Mouse (Mus musculus) urinary bladder, adult 18-20 months (tissue): ENCODE data around the gene Dock1.

Experiments used
- DNase-seq, 2 experiments: peaks; one replicate each; pipeline ENCODE4 v3.0.0; 2022; ENCODE audit warnings: low spot score in 2 of 2, mixed read lengths in 2 of 2

The Dock1 gene

GRCm38 (mm10) chr7:134822006-134822405 is 151.6 kb downstream of the Dock1 start:
- no peak for DNase-seq

- no peak for DNase-seq
Observed at GRCm38 (mm10) chr7:134823891-134824290, 153.4 kb downstream of the Dock1 start.

- no peak for DNase-seq
Observed at GRCm38 (mm10) chr7:134840066-134840465, 169.6 kb downstream of the Dock1 start.

- no peak for DNase-seq
Observed at GRCm38 (mm10) chr7:134842751-134843150, 172.3 kb downstream of the Dock1 start.

- DNase-seq = no peak
Observed at GRCm38 (mm10) chr7:134862000-134862399, 191.5 kb downstream of the Dock1 start.

- DNase-seq = peak in 1 of 2 experiments; percentile 33
Observed at GRCm38 (mm10) chr7:134864175-134864574, 193.7 kb downstream of the Dock1 start.

- no peak for DNase-seq
Observed at GRCm38 (mm10) chr7:134872511-134872910, 202.1 kb downstream of the Dock1 start.

GRCm38 (mm10) chr7:134872981-134873380 is 202.5 kb downstream of the Dock1 start:
- DNase-seq = no peak

- no peak for DNase-seq
Observed at GRCm38 (mm10) chr7:134878985-134879384, 208.5 kb downstream of the Dock1 start.

GRCm38 (mm10) chr7:134880431-134880830 is 210.0 kb downstream of the Dock1 start:
- DNase-seq = no peak

- DNase-seq = no peak
Observed at GRCm38 (mm10) chr7:134883516-134883915, 213.1 kb downstream of the Dock1 start.

- no peak for DNase-seq
Observed at GRCm38 (mm10) chr7:134892449-134892871, 222.0 kb downstream of the Dock1 start.

- DNase-seq = no peak
Observed at GRCm38 (mm10) chr7:134892972-134893371, 222.5 kb downstream of the Dock1 start.

- no peak for DNase-seq
Observed at GRCm38 (mm10) chr7:134894604-134895003, 224.2 kb downstream of the Dock1 start.

- DNase-seq = no peak
Observed at GRCm38 (mm10) chr7:134899462-134899861, 229.0 kb downstream of the Dock1 start.

- no peak for DNase-seq
Observed at GRCm38 (mm10) chr7:134901992-134902391, 231.5 kb downstream of the Dock1 start.

GRCm38 (mm10) chr7:134931886-134932285 is 261.4 kb downstream of the Dock1 start:
- DNase-seq = no peak

GRCm38 (mm10) chr7:134937471-134937926 is 267.0 kb downstream of the Dock1 start:
- DNase-seq = no peak

GRCm38 (mm10) chr7:134937927-134938609 is 267.6 kb downstream of the Dock1 start, which contains the start of gene Fam196a:
TSS of gene Fam196a (minus strand) at chr7:134938430.
- peak in 1 of 2 experiments; percentile 19 for DNase-seq

GRCm38 (mm10) chr7:134941891-134942290 is 271.4 kb downstream of the Dock1 start:
- no peak for DNase-seq

GRCm38 (mm10) chr7:134943063-134943462 is 272.6 kb downstream of the Dock1 start:
- DNase-seq = no peak

- no peak for DNase-seq
Observed at GRCm38 (mm10) chr7:134943701-134944100, 273.2 kb downstream of the Dock1 start.

GRCm38 (mm10) chr7:134945925-134946716 is 275.7 kb downstream of the Dock1 start:
- no peak for DNase-seq
